Mouse (Mus musculus): ENCODE results near the gene Supt6. TPM values are rescaled to one million over a fixed set of nuclear protein-coding genes. Genes with fewer than 3 reads are reported as not detected.

Supt6 gene
- polyA plus RNA-seq, 1 experiment from 2014 or later, result 25.5 TPM

DNA sequence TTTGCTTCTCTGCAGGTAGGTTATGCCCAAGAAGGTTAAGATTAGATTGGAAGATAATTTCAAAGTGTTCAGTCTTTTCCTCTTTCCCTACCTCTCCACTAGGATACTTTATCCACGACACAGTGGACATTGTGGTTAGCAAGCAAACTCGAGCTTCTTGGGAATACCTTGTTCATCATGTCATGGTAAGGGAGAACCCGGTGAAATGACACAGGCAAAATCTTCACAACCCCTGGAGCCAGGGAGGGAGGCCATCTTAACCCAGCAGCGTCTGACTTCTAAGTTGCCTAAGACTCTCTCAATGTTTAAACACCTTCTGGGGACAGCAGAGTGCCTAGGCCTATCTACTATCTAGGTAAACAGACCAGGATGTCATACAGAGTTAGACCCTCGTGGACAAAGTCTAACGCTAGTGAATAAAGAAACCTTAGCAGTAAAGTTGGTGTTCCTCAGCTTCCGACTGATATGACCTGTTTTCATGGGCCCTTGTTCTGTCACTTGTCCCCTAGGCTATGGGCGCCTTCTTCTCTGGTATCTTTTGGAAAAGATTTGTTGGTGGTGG, 66.3 kb downstream of the Supt6 start:
- Histone ChIP-seq H3K9ac (peak overlapping the region; percentile 63), H3K36me3 (peaks cover 30% of the 10 kb centered on the region), H3K4me3 (peak overlapping the region; percentile 61), H3K27ac (peak overlapping the region; percentile 99; the same call in 1 of the 2 replicates), H3K4me2 (peak overlapping the region; percentile 97), H3K27me3 (no peaks in the 10 kb centered on the region), H3K4me1 (peaks cover 67% of the 10 kb centered on the region), H3K9me3 (no peaks in the 10 kb centered on the region)
- 24% methylated on average over 8 of the region's 8 CpGs for WGBS
- ATAC-seq (ENCODE audit: borderline replicate concordance, extremely low read depth, low FRiP score, low TSS enrichment), result no peak

DNA sequence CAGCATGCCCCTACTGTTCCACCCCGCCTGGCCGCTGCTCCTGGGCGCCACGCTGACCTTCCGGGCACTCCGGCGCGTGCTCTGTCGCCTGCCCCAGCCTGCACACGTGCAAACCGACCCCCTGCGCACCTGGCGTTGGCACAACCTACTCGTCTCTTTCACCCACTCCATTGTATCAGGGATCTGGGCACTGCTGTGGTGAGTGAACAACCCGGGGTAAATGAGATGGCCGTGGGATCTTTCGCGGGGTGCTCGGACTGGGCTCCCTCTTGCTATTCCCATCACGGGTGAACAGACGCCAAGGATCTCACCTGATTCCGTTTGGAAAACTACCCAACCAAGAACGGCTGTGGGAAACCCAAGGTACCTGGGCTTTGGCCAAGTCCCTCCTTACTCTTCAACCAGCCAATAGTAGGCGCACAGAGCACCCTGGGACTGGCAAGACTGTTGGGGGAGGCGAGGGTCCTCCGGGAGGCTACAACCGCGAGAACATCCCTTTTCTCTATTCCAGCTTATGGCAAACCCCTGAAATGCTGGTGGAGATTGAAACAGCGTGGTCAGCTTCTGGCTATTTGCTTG, 66.8 kb downstream of the Supt6 start:
- H3K4me1 ChIP-seq, result peaks cover 63% of the 10 kb centered on the region
- WGBS, result under 1% methylated on average over 29 of the region's 29 CpGs

DNA sequence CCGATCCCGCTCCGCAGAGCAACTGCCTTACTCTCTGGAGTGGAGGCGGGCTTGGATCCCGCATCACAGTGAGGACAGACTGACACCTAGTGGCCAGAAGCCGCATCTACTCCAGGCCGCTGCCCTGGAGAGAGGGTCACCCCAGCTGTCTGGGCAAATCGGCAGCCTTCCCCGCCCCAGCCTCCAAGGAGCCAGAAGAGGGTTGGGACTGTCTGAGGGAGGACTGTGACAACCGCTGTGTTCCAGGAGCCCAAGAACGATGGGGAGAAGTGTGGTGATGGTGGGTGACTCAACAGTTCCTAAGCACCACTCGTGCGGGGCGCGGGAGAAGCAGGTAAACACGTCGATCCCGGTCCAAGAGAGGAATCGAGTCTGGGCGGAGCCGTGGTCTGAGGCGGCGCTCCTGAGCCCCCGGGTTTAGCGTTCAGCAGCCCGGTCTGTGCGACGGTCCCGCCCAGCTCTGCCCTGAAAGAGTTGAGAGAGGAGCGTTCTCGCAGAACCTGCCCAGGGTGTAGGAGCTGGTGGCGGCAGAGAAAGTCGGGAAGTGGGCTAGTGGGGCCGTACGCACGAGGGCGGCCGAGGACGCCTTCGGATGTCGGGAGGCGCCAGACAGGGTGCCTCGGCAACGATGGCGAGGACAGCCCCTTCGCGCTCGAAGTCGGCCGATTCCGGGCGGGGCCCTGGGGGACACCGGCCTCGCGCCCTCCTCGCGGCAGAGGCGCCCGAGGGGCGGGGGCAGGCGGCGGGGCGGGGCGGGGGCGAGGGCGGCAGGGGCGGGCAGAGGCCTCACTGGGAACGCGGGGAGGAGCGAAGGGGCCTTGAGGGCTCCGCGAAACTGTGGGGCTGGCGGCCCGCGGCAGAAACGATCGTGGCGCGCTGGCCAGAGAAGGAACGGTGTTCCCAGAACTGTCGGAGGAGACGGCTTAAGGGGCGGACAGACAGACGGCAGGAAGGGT, 67.6 kb downstream of the Supt6 start:
- Histone ChIP-seq H3K9me3 (no peaks in the 10 kb centered on the region), H3K4me2 (peak overlapping the region; percentile 97), H3K4me1 (peaks cover 61% of the 10 kb centered on the region), H3K9ac (peak overlapping the region; percentile 63), H3K4me3 (peak overlapping the region; percentile 61), H3K36me3 (peaks cover 30% of the 10 kb centered on the region), H3K27ac (peak overlapping the region; percentile 99), H3K27me3 (no peaks in the 10 kb centered on the region)
- ATAC-seq (ENCODE audit: borderline replicate concordance, extremely low read depth, low FRiP score, low TSS enrichment), result peak; percentile 85
- under 1% methylated on average over 73 of the region's 84 CpGs for WGBS

More for the DNA sequence above, 66.8 kb downstream of the Supt6 start:
- Histone ChIP-seq H3K36me3 (peaks cover 30% of the 10 kb centered on the region), H3K4me2 (peak overlapping the region; percentile 97), H3K27ac (peak overlapping the region; percentile 99), H3K9ac (peak overlapping the region; percentile 63), H3K4me3 (peak overlapping the region; percentile 61), H3K9me3 (no peaks in the 10 kb centered on the region), H3K27me3 (no peaks in the 10 kb centered on the region)
- ATAC-seq (ENCODE audit: borderline replicate concordance, extremely low read depth, low FRiP score, low TSS enrichment), result no peak

DNA sequence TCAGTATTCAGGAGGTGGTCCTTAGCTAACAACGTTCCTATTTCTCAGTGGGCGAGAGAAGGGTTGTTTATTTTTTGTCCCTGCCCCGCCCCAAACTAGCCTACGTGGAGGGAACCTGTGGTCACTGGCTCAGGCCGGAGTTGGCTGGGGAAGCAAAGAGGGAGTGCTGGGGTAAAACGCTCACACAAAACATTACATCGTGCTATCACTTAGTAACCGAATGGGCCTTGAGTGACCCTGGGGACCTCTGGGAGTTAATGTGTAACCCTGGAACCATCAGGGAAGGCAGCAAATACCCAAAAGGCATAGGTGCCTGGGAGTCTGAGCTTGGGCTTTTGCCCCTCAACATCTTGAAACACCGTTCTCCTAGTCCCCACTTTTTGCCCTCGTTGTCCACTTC, 68.3 kb downstream of the Supt6 start:
- Histone ChIP-seq H3K4me2 (peak overlapping the region; percentile 97), H3K36me3 (peaks cover 30% of the 10 kb centered on the region), H3K9me3 (no peaks in the 10 kb centered on the region), H3K4me3 (peak overlapping the region; percentile 61), H3K4me1 (peaks cover 61% of the 10 kb centered on the region), H3K9ac (peak overlapping the region; percentile 39), H3K27me3 (no peaks in the 10 kb centered on the region), H3K27ac (peak overlapping the region; percentile 99)
- WGBS, result 2% methylated on average over 10 of the region's 10 CpGs
- no peak for ATAC-seq (ENCODE audit: borderline replicate concordance, extremely low read depth, low FRiP score, low TSS enrichment)

DNA sequence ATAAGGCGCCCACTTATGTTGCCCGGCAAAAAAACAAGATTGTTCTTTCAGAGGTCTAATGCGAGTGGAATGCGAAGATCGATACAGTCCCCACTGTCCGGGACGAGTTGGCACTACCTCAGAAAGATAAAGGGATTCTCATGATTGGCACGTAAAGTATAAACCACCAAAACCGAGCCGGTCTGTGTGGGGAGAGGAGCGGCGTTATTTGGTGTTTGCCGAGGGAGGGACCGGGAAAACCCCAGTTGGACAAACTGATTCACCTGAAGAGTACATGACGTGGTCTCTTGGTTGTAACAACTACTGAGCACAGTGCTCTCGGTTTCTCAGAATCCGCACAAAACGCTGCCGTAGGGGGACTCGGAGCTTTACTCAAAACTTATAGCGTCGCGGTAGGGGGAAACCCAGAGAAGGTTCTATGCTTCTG, 68.9 kb downstream of the Supt6 start:
- Histone ChIP-seq H3K9ac (peak overlapping the region; percentile 39), H3K27me3 (no peaks in the 10 kb centered on the region), H3K4me2 (peak overlapping the region; percentile 97), H3K27ac (peak overlapping the region; percentile 99), H3K36me3 (peaks cover 26% of the 10 kb centered on the region), H3K9me3 (no peaks in the 10 kb centered on the region), H3K4me1 (peaks cover 56% of the 10 kb centered on the region), H3K4me3 (peak overlapping the region; percentile 61)
- WGBS, result under 1% methylated on average over 23 of the region's 23 CpGs
- ATAC-seq (ENCODE audit: borderline replicate concordance, extremely low read depth, low FRiP score, low TSS enrichment), result no peak

GRCm38 (mm10) chr11:78176402-78176862, 69.4 kb downstream of the Supt6 start, which contains the start of the genes Nek8 and Tlcd1:
Gene Nek8 (minus strand): TSS chr11:78176675.
Gene Tlcd1 (plus strand): TSS chr11:78176711.
- H3K4me2 ChIP-seq, result peak within 1 kb of the TSS; percentile 97
- H3K27me3 ChIP-seq, result no peaks in the 10 kb centered on the region
- H3K4me1 ChIP-seq, result peaks cover 51% of the 10 kb centered on the region
- under 1% methylated on average over 32 of the region's 32 CpGs for WGBS
- peak within 1 kb of the TSS; percentile 99 for H3K27ac ChIP-seq
- H3K9me3 ChIP-seq, result no peaks in the 10 kb centered on the region
- H3K9ac ChIP-seq, result peak within 1 kb of the TSS; percentile 39
- ATAC-seq (ENCODE audit: borderline replicate concordance, extremely low read depth, low FRiP score, low TSS enrichment), result peak; percentile 55; the same call in 1 of the 2 replicates
- peak within 1 kb of the TSS; percentile 61 for H3K4me3 ChIP-seq
- H3K36me3 ChIP-seq, result peaks cover 21% of the 10 kb centered on the region

DNA sequence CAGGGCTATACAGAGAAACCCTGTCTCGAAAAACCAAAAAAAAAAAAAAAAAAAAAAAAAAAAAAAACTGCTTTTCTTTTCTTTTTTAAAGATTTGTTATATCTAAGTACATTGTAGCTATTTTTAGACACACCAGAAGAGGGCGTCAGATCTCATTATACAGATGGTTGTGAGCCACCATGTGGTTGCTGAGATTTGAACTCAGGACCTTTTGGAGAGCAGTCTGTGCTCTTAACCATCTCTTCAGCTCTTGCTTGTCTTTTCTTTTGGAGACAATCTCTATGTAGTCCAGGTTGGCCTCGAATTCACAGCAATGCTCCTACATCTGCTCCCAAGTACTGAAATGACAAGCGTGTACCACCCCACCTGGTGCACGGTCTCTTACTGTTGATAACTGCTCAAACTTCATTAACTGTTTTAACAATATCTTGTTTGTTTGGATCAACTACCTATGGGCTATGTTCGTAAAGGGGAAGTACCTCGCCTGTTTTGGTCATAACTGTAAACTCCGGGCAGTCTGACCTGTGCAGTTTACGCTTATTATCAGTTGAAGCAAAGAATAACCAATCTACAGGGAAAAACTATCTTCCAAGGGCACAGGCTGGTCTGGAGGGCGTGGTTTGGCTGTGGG, 69.9 kb downstream of the Supt6 start:
- Histone ChIP-seq H3K9ac (peak overlapping the region; percentile 17; the same call in 1 of the 2 replicates), H3K4me2 (peak overlapping the region; percentile 97), H3K27me3 (no peaks in the 10 kb centered on the region), H3K9me3 (no peaks in the 10 kb centered on the region), H3K36me3 (peaks cover 16% of the 10 kb centered on the region), H3K27ac (peak overlapping the region; percentile 99), H3K4me3 (peak overlapping the region; percentile 61), H3K4me1 (peaks cover 45% of the 10 kb centered on the region)
- 10% methylated on average over 10 of the region's 10 CpGs for WGBS
- ATAC-seq (ENCODE audit: borderline replicate concordance, extremely low read depth, low FRiP score, low TSS enrichment), result no peak

DNA sequence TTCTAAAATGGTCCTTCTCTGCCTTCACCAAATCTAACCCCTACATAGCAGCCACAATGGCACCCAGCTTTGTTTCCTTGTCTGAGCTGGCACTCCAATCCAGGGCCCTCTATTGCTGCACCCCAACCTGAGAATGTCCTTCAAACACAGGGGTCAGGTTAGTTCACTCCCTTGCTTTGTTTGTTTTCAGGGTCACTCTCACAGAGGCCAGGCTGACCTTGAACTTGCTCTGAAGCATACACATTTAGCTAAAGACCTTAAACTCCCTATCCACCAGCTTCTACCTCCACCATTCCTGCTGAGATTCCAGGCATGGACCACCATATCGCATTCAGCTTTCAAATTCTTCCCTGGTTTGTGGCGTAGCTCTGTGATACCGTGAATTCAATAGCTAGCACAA, 71.3 kb downstream of the Supt6 start:
- H3K9ac ChIP-seq, result no peak overlapping the region
- WGBS, result 80% methylated on average over 3 of the region's 3 CpGs
- H3K9me3 ChIP-seq, result no peaks in the 10 kb centered on the region
- H3K27ac ChIP-seq, result peak overlapping the region; percentile 8; the same call in 1 of the 2 replicates
- peaks cover 2% of the 10 kb centered on the region; the same call in 1 of the 2 replicates for H3K36me3 ChIP-seq
- peaks cover 32% of the 10 kb centered on the region for H3K4me1 ChIP-seq
- no peaks in the 10 kb centered on the region for H3K27me3 ChIP-seq
- no peak overlapping the region for H3K4me3 ChIP-seq
- H3K4me2 ChIP-seq, result no peak overlapping the region
- ATAC-seq (ENCODE audit: borderline replicate concordance, extremely low read depth, low FRiP score, low TSS enrichment), result no peak

- Histone ChIP-seq H3K27ac (no peak overlapping the region), H3K4me2 (no peak overlapping the region), H3K4me1 (peaks cover 22% of the 10 kb centered on the region), H3K9me3 (no peaks in the 10 kb centered on the region), H3K27me3 (no peaks in the 10 kb centered on the region), H3K36me3 (no peaks in the 10 kb centered on the region), H3K9ac (no peak overlapping the region), H3K4me3 (no peak overlapping the region)
- ATAC-seq (ENCODE audit: borderline replicate concordance, extremely low read depth, low FRiP score, low TSS enrichment), result no peak
- 74% methylated on average over 19 of the region's 19 CpGs for WGBS
Observed at GRCm38 (mm10) chr11:78172748-78173383, 72.9 kb downstream of the Supt6 start.

- H3K4me3 ChIP-seq, result no peak overlapping the region
- ATAC-seq (ENCODE audit: borderline replicate concordance, extremely low read depth, low FRiP score, low TSS enrichment), result no peak
- WGBS, result 81% methylated on average over 16 of the region's 16 CpGs
Observed at GRCm38 (mm10) chr11:78172034-78172747, 73.6 kb downstream of the Supt6 start.

More at GRCm38 (mm10) chr11:78172034-78172747, 73.6 kb downstream of the Supt6 start:
- no peak overlapping the region for H3K9ac ChIP-seq
- H3K9me3 ChIP-seq, result no peaks in the 10 kb centered on the region
- no peak overlapping the region for H3K27ac ChIP-seq
- H3K4me2 ChIP-seq, result no peak overlapping the region
- H3K4me1 ChIP-seq, result peaks cover 18% of the 10 kb centered on the region
- no peaks in the 10 kb centered on the region for H3K27me3 ChIP-seq
- H3K36me3 ChIP-seq, result no peaks in the 10 kb centered on the region

Data from lung, embryonic 15.5 days (tissue).